Mouse (Mus musculus) lung, adult 2 months (tissue): ENCODE measurements at regions not wholly inside any gene's neighbourhood (a gene's known extent, or its start where the extent isn't known, plus 50 kb on each side); places are given as distances from the start of the nearest gene placed in this dataset.

Experiments used
- DNase-seq: peaks from one replicate; pipeline ENCODE4 v3.0.0; 2022
- H3K4me1 ChIP-seq: fragments of 200-500 bp; 2 replicates; pipeline ENCODE4 v1.6.1; 2011; ENCODE audit warnings: low read length; ENCODE audit not compliant: control insufficient read depth, insufficient read depth
- H3K4me3 ChIP-seq: fragments of 200-500 bp; replicated peaks from 2 replicates; pipeline ENCODE3; 2011; ENCODE audit warnings: low read depth, mild to moderate bottlenecking, control low read depth, low read length; ENCODE audit errors: extremely low read depth
- CTCF ChIP-seq: fragments of 200-500 bp; IDR thresholded peaks from 2 replicates; pipeline ENCODE4 v1.5.1; 2011; ENCODE audit warnings: mild to moderate bottlenecking, low read length, control low read depth; ENCODE audit not compliant: insufficient read depth
- POLR2A ChIP-seq: fragments of 200-500 bp; IDR thresholded peaks from 2 replicates; pipeline ENCODE4 v1.6.1; 2011; ENCODE audit warnings: low read depth, mild to moderate bottlenecking, control low read depth, low read length, borderline replicate concordance; ENCODE audit errors: extremely low read depth
- WGBS: fragments of 180-500 bp; shearing (Covaris S2); methylation state at CpG from one replicate; pipeline ENCODE4 v1.1.7; 2018; 5-methylcytosine and 5-hydroxymethylcytosine counted together

DNA sequence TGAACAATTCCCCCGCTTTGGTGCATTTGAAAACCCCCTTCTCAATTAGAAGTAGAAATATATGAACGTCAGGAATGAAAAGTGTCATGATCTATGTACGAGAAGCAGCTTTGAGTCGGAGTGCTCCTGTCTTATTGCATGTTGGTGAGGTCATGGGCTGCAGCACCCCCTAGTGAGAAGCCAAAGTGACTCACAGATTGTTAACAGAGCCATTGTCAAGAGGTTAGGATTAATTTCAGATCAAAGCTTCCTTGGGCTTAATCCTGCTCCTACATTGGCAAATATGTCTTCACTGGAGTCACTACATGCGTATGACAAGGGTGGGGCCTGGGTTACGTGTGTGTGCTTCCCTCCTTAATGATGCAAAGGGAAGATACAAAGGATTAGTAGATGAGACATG lies 165.8 kb upstream of the Dio2 start:
- H3K4me3 ChIP-seq, result no peak overlapping the region
- no peak for DNase-seq
- no peaks in the 10 kb centered on the region for H3K4me1 ChIP-seq
- 58% methylated on average over 6 of the region's 6 CpGs for WGBS
- TF ChIP-seq POLR2A, result no peak
- TF ChIP-seq CTCF, result peak; percentile 62

GRCm38 (mm10) chr12:90893655-90894370 lies 155.6 kb upstream of the Dio2 start:
- Histone ChIP-seq H3K4me3 (no peak overlapping the region), H3K4me1 (no peaks in the 10 kb centered on the region)
- 77% methylated on average over 9 of the region's 9 CpGs for WGBS
- TF ChIP-seq CTCF (no peak), POLR2A (no peak)
- DNase-seq, result no peak

GRCm38 (mm10) chr12:90876230-90877005 lies 138.2 kb upstream of the Dio2 start:
- Histone ChIP-seq H3K4me1 (no peaks in the 10 kb centered on the region; the same call in 1 of the 2 replicates), H3K4me3 (no peak overlapping the region)
- 64% methylated on average over 5 of the region's 5 CpGs for WGBS
- TF ChIP-seq POLR2A (no peak), CTCF (no peak)
- no peak for DNase-seq

DNA sequence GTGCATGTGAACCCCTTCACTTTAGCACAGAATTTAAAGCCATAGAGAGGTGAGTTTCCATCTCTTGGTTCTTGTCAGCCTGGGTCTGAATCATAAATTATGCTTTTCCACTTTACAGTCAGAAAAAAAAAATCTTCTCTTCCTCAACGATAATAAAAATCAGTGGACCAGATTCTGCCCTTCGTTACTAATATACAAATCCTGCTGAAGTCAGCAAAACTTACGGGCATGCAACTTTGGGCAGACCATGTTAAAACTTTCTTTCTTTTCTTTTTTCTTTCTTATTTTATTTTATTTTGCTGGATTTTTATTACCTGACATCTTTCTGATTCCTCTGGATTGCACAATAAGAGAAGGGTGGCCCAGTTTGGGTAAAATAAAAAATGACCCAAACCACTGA lies 136.6 kb upstream of the Dio2 start:
- WGBS, result 82% methylated on average over 3 of the region's 3 CpGs
- H3K4me3 ChIP-seq, result no peak overlapping the region
- DNase-seq, result no peak
- TF ChIP-seq POLR2A, result no peak
- TF ChIP-seq CTCF, result no peak
- H3K4me1 ChIP-seq, result no peaks in the 10 kb centered on the region; the same call in 1 of the 2 replicates

DNA sequence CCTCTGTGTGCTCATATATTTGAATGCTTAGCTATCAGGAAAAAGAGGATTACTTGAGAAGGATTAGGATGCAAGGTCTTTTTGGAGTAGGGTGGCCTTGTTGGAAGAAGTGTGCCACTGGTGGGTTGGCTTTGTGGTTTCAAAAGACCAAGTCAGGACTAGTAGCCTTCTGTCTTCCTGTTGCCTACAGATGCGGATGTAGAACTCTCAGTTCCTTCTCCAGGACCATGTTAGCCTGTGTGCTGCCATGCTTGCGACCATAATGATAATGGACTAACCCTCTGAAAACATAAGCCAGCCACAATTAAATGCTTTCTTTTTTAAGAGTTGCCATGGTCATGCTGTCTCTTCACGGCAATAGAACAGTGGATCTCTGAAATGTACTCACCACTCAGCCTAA lies 135.7 kb upstream of the Dio2 start:
- H3K4me3 ChIP-seq, result no peak overlapping the region
- WGBS, result 93% methylated on average over 3 of the region's 3 CpGs
- TF ChIP-seq POLR2A, result no peak
- no peak for TF ChIP-seq CTCF

DNA sequence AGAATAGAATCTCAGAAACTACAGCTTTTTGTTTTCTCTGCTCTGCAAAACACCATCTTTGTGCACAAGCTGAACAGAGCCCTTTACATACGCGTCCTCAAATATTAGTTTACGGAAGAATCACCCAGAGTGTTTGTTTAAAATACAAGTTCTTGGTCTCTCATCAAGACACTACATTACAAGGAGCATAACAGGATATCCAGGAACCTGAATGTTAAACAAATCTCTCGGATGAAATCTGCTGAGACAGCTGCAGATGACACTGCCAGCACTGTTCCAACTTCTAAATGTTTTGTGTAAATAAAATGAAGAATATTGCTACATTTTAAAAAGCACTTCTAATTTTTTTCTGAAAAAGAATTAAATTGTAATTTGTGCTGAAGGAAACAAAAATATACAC lies 128.4 kb upstream of the Dio2 start:
- Histone ChIP-seq H3K4me3 (no peak overlapping the region), H3K4me1 (peaks cover 5% of the 10 kb centered on the region)
- TF ChIP-seq POLR2A, result no peak
- no peak for TF ChIP-seq CTCF
- DNase-seq, result no peak
- WGBS, result 42% methylated on average over 4 of the region's 4 CpGs

More for the DNA sequence above, 135.7 kb upstream of the Dio2 start:
- no peak for DNase-seq
- no peaks in the 10 kb centered on the region; the same call in 1 of the 2 replicates for H3K4me1 ChIP-seq

GRCm38 (mm10) chr12:90862632-90863031 lies 124.4 kb upstream of the Dio2 start:
- TF ChIP-seq CTCF (no peak), POLR2A (no peak)
- 84% methylated on average over 3 of the region's 3 CpGs for WGBS
- no peaks in the 10 kb centered on the region; the same call in 1 of the 2 replicates for H3K4me1 ChIP-seq
- DNase-seq, result no peak
- H3K4me3 ChIP-seq, result no peak overlapping the region

DNA sequence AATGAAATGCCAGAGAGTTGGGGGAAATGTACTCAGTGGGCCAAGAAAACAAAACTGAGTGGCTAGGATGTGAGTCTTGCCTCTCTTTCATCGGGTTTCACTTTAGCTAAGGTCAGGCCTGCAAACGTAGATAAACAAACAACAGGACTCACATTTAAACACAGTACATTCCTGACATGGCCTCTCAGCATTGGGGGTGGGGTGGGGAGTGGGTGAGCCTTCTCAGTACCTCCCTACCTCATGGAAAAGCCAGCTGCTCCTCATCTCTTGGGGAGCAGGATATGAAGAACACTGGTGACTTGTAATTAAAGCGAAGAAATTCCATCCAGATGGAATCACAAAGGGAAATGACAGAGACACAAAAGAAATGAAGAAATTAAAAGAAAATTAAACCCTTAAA lies 119.5 kb upstream of the Dio2 start:
- no peak for DNase-seq
- Histone ChIP-seq H3K4me3 (no peak overlapping the region), H3K4me1 (no peaks in the 10 kb centered on the region)
- TF ChIP-seq CTCF (no peak), POLR2A (no peak)
- WGBS, result 21% methylated on average over 3 of the region's 3 CpGs

DNA sequence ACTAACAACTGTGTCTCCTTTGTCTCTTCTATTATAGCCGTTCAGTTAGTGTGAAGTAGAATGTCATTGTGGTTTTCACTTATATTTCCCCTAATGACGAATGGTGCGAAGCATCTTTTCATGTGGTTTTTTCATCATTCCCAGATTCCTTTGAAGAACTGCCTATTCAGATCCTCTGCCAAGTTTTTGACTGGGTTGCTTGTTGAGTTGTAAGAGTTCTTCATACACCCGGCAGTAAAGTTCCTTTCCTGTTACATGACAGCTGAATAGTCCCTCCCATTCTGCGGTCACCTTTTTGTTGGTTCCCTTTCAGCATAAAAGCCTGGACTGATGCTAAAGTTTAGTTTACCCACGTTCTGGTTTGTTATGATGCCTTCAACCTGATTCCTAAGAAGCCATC lies 72.4 kb upstream of the Dio2 start:
- no peak overlapping the region for H3K4me3 ChIP-seq
- no peak for DNase-seq
- no peaks in the 10 kb centered on the region for H3K4me1 ChIP-seq
- TF ChIP-seq POLR2A (no peak), CTCF (no peak)
- WGBS, result 63% methylated on average over 6 of the region's 6 CpGs

GRCm38 (mm10) chr12:90790562-90790961 lies 52.3 kb upstream of the Dio2 start:
- 88% methylated on average over 2 of the region's 2 CpGs for WGBS
- no peaks in the 10 kb centered on the region for H3K4me1 ChIP-seq
- TF ChIP-seq POLR2A, result no peak
- TF ChIP-seq CTCF, result no peak
- no peak for DNase-seq
- no peak overlapping the region for H3K4me3 ChIP-seq
